Mouse (Mus musculus) megakaryocyte, embryonic 14.5 days (primary cell): ENCODE results near the gene Foxp4. TPM values are rescaled to one million over a fixed set of nuclear protein-coding genes. Genes with fewer than 3 reads are reported as not detected.

Experiments used
- H3K27me3 ChIP-seq: replicated peaks from 2 replicates; pipeline ENCODE3; 2012; ENCODE audit warnings: inconsistent platforms
- H3K36me3 ChIP-seq: replicated peaks from 2 replicates; pipeline ENCODE3; 2012; ENCODE audit warnings: low read length, inconsistent platforms, mixed read lengths
- H3K4me1 ChIP-seq: 2 replicates; pipeline ENCODE4 v1.6.1; 2012; ENCODE audit warnings: inconsistent platforms
- H3K4me3 ChIP-seq: replicated peaks from 2 replicates; pipeline ENCODE3; 2012; ENCODE audit warnings: moderate library complexity, mild to moderate bottlenecking, inconsistent platforms
- H3K9me3 ChIP-seq: 2 replicates; pipeline ENCODE4 v1.6.1; 2012; ENCODE audit warnings: inconsistent platforms
- FLI1 ChIP-seq: IDR thresholded peaks from 2 replicates; pipeline ENCODE4 v1.6.1; 2012; ENCODE audit warnings: low read length, inconsistent platforms, mixed read lengths
- GATA1 ChIP-seq: IDR thresholded peaks from 3 replicates; pipeline ENCODE4 v1.6.1; 2012; ENCODE audit warnings: mixed read lengths, low read length, inconsistent platforms, borderline replicate concordance
- polyA plus RNA-seq: library from polyadenylated mRNA; stranded (reverse); fragments of >175 nt; gene quantifications from 2 replicates; pipeline ENCODE4 v1.2.3, GENCODE M21; 2012; ENCODE audit warnings: low replicate concordance; ENCODE audit not compliant: insufficient read depth

Foxp4 gene
- polyA plus RNA-seq, 1 experiment = 47.0 TPM

GRCm38 (mm10) chr17:47821339-47821738, 103.1 kb downstream of the Foxp4 start:
- Histone ChIP-seq H3K36me3 (no peaks in the 10 kb centered on the region), H3K9me3 (peaks cover 6% of the 10 kb centered on the region; the same call in 1 of the 2 replicates), H3K4me3 (no peak overlapping the region), H3K4me1 (0 out of 2 replicates have a peak, but pooled peaks cover 3% of the 10 kb centered on the region), H3K27me3 (peaks cover 54% of the 10 kb centered on the region)
- no peak for TF ChIP-seq FLI1
- no peak for TF ChIP-seq GATA1

DNA sequence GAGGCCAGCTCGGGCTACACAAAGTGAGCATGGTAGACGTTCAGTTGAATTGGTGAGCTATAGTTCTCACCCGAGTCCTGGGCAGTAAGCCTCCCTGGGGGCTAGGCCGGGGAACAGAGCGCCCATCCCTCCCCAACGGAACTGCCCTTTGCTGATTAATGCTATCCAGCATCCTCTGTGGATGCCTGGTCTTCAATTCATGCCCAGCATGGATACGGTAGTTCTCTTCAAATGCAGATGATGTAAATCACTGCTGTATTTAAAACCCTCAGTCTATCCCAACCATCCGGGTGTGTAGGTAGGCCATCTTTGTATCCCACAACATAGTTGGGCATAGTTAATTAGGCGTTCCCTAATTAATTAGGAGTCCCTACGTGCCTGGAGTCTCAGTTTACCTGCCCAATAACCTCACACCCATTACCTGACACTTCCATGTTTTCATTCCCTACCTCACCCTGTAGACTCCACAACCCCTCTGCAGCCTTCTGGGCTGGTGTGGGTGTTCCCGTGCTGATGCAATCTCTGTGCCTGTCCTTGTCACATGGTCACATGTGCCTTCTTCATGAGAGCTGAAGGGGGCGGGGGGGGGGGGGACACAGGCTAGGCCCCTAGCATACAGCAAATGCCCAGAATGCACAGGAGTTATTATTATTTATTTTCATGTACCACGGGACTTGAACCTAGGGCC, 106.3 kb downstream of the Foxp4 start:
- no peak for TF ChIP-seq GATA1
- TF ChIP-seq FLI1 = no peak
- Histone ChIP-seq H3K4me3 (no peak overlapping the region), H3K4me1 (peaks cover 7% of the 10 kb centered on the region), H3K9me3 (no peaks in the 10 kb centered on the region), H3K27me3 (peaks cover 59% of the 10 kb centered on the region), H3K36me3 (no peaks in the 10 kb centered on the region)

Other genes starting within 250 kb of the Foxp4 start
- gene Tomm6, start 236.3 kb downstream of the Foxp4 start, polyA plus RNA-seq = 37.0 and 347 TPM in 2 replicates
- gene Frs3, start 235.6 kb downstream of the Foxp4 start, polyA plus RNA-seq = 0.94 TPM in 1 of 2 replicates, not detected in the other
- gene Gm21981, start 230.2 kb downstream of the Foxp4 start, polyA plus RNA-seq = 0.25 TPM in 1 of 2 replicates, not detected in the other
- 3.4 and 5.0 TPM in 2 replicates for gene Prickle4, start 229.9 kb downstream of the Foxp4 start, polyA plus RNA-seq
- not detected in 2 replicates for gene Pgc, start 197.8 kb downstream of the Foxp4 start, polyA plus RNA-seq
- 20.9 and 34.8 TPM in 2 replicates for gene Tfeb, start 187.6 kb downstream of the Foxp4 start, polyA plus RNA-seq
- gene Mdfi, start 90.0 kb downstream of the Foxp4 start, polyA plus RNA-seq = 10.4 TPM in 1 of 2 replicates, not detected in the other
- not detected in 2 replicates for gene 1700122O11Rik, start 113.6 kb upstream of the Foxp4 start, polyA plus RNA-seq
- gene 1700067P10Rik, start 164.7 kb upstream of the Foxp4 start, polyA plus RNA-seq = not detected in 2 replicates
- gene 9830107B12Rik, start 221.6 kb upstream of the Foxp4 start, polyA plus RNA-seq = not detected in 2 replicates
- gene A530064D06Rik, start 242.6 kb upstream of the Foxp4 start, polyA plus RNA-seq = 0.28 TPM in 1 of 2 replicates, not detected in the other